Mouse (Mus musculus): ENCODE results near the gene Prg2.
A peak's percentile ranks its signal among the peaks of the same experiment; 100 is the strongest.

- TF ChIP-seq CTCF (IDR thresholded peaks at IDR 0.05; ENCODE audit: control insufficient read depth, insufficient read depth, insufficient replicate concordance, low read depth, low read length): peak; percentile 77
- TF ChIP-seq POLR2A (IDR thresholded peaks at IDR 0.05; ENCODE audit: control insufficient read depth, low read depth, low read length): no peak
These were observed 24.0 kb upstream of the Prg2 start for GRCm38 (mm10) chr2:84956274-84956673.
